Mouse (Mus musculus) left cerebral cortex, postnatal 25 days (tissue): ENCODE results near the gene Ccr7. TPM values are rescaled to one million over a fixed set of nuclear protein-coding genes. Genes with fewer than 3 reads are reported as not detected.
A peak's percentile ranks its signal among the peaks of the same experiment; 100 is the strongest.

ENCODE experiments used
- DNase-seq, 2 experiments: peaks; one replicate each; pipeline ENCODE4 v3.0.0; 2022; ENCODE audit warnings: low spot score in 2 of 2, mixed read lengths in 1 of 2
- intact Hi-C: fragments of 180-260 bp; cut with DNase I; formaldehyde crosslinking; loops from one replicate; pipeline ENCODE4 v1.15.1; 2025
- total RNA-seq, 2 experiments: library from RNA; stranded (reverse); gene quantifications; 2 replicates each; pipeline ENCODE4 v1.2.3; 2021

Ccr7 gene
- total RNA-seq = under 1 TPM in 1 of 2 experiments, not detected in 1; 0.16 TPM

GRCm38 (mm10) chr11:99154987-99155641 is at the start of gene Ccr7:
Gene Ccr7, minus strand, starts transcription at chr11:99155077.
- no peak for DNase-seq
- intact Hi-C loops = no loop called here

GRCm38 (mm10) chr11:99189154-99189582 is 34.3 kb upstream of the Ccr7 start:
- intact Hi-C loops = loop anchor here (2.0 to 10.0 kb wide), 3 partner anchors 103 to 176 kb away; no protein-coding TSS in a partner anchor

GRCm38 (mm10) chr11:99187348-99187747 is 32.5 kb upstream of the Ccr7 start:
- no peak for DNase-seq
- intact Hi-C loops = loop anchor here (5.0 to 10.0 kb wide), 2 partner anchors 105 to 177 kb away; no protein-coding TSS in a partner anchor

More at GRCm38 (mm10) chr11:99189154-99189582, 34.3 kb upstream of the Ccr7 start:
- DNase-seq = peak; percentile 42 to 54

- intact Hi-C loops = loop anchor here (5.0 to 10.0 kb wide), 2 partner anchors 105 to 178 kb away; no protein-coding TSS in a partner anchor
- no peak for DNase-seq
These were observed 32.0 kb upstream of the Ccr7 start for GRCm38 (mm10) chr11:99186836-99187235.

- DNase-seq = peak in 1 of 2 experiments; percentile 59
- intact Hi-C loops = loop anchor here (10.0 kb wide), 1 partner anchor 182 kb away; no protein-coding TSS in a partner anchor
These were observed 27.7 kb upstream of the Ccr7 start for GRCm38 (mm10) chr11:99182575-99182974.

GRCm38 (mm10) chr11:99180071-99180470 is 25.2 kb upstream of the Ccr7 start:
- intact Hi-C loops = loop anchor here (10.0 kb wide), 1 partner anchor 185 kb away; no protein-coding TSS in a partner anchor
- peak in 1 of 2 experiments; percentile 19 for DNase-seq

- intact Hi-C loops = no loop called here
These were observed 23.0 kb upstream of the Ccr7 start for GRCm38 (mm10) chr11:99177925-99178198.

GRCm38 (mm10) chr11:99177054-99177924 is 22.4 kb upstream of the Ccr7 start:
- intact Hi-C loops = no loop called here
- no peak for DNase-seq

More at GRCm38 (mm10) chr11:99177925-99178198, 23.0 kb upstream of the Ccr7 start:
- DNase-seq = no peak

GRCm38 (mm10) chr11:99172002-99172401 is 17.1 kb upstream of the Ccr7 start:
- no peak for DNase-seq
- intact Hi-C loops = no loop called here

GRCm38 (mm10) chr11:99171442-99171841 is 16.6 kb upstream of the Ccr7 start:
- intact Hi-C loops = no loop called here
- DNase-seq = no peak

GRCm38 (mm10) chr11:99170547-99171267 is 15.8 kb upstream of the Ccr7 start:
- no peak for DNase-seq
- intact Hi-C loops = no loop called here

GRCm38 (mm10) chr11:99170005-99170404 is 15.1 kb upstream of the Ccr7 start:
- no peak for DNase-seq
- intact Hi-C loops = no loop called here

- intact Hi-C loops = no loop called here
- no peak for DNase-seq
These were observed 14.6 kb upstream of the Ccr7 start for GRCm38 (mm10) chr11:99169438-99169837.

- DNase-seq = no peak
- intact Hi-C loops = no loop called here
These were observed 13.2 kb upstream of the Ccr7 start for GRCm38 (mm10) chr11:99168030-99168474.

GRCm38 (mm10) chr11:99167576-99167975 is 12.7 kb upstream of the Ccr7 start:
- DNase-seq = no peak
- intact Hi-C loops = no loop called here

- intact Hi-C loops = no loop called here
- no peak for DNase-seq
These were observed 11.4 kb upstream of the Ccr7 start for GRCm38 (mm10) chr11:99166241-99166640.

- intact Hi-C loops = no loop called here
- DNase-seq = no peak
These were observed 10.3 kb upstream of the Ccr7 start for GRCm38 (mm10) chr11:99165031-99165752.

- no peak for DNase-seq
- intact Hi-C loops = no loop called here
These were observed 8.3 kb upstream of the Ccr7 start for GRCm38 (mm10) chr11:99162972-99163686.

- DNase-seq = no peak
- intact Hi-C loops = no loop called here
These were observed 6.8 kb upstream of the Ccr7 start for GRCm38 (mm10) chr11:99161648-99162047.
